Mouse (Mus musculus): ENCODE results near the gene Sfxn3.

- no peak for TF ChIP-seq CTCF (IDR thresholded peaks at IDR 0.05; ENCODE audit: borderline replicate concordance, insufficient read depth, low read depth, low read length)
- peak; percentile 99 for TF ChIP-seq POLR2A (IDR thresholded peaks at IDR 0.05; ENCODE audit: borderline replicate concordance, insufficient read depth, low read length)
Observed at GRCm38 (mm10) chr19:45074580-45075322, 27.4 kb downstream of the Sfxn3 start, which contains the start of gene Kazald1.
